Mouse (Mus musculus): ENCODE measurements around the gene Vps18.

Gene Vps18

DNA sequence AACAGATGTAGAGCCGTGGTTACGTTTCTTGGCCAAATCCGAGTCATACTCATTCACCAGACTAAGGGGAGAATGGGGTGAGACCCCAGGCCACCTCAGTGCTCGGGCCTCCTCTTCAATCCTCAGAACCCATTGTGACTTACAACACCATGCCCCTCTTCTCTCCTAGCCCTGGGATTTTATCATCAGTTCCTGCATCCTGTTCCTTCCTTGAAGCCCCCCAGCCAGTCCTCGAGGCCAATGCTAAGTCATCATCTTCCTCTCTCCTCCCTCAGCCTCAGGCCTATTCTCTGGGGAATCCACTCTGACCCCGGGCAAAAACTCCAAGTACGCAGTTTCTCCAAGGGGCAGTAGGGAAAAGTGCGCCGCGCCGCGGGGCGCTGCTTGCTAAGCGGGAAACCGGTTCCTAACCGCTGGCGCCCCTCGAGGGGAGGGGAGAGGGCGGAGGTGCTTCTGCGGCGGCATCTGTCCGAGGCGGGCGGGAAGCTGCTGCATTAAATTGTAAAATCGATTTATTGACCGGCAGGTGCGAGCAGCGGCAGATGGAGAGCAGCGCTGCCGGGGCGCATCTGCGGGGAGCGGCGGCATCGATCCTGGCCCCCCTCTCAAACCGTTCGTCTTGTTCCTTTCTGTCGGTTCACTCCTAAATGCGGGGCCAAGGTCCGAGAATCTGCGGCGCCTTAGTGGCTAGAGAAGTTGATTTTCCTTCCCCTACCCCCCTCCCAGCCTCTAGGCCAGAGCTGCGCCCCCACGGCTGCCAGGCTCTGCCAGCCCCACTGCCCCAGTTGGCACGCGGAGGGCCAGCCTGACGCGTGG is 33.4 kb downstream of the Vps18 start:
- DNase-seq (ENCODE audit: low read depth) = no peak

DNA sequence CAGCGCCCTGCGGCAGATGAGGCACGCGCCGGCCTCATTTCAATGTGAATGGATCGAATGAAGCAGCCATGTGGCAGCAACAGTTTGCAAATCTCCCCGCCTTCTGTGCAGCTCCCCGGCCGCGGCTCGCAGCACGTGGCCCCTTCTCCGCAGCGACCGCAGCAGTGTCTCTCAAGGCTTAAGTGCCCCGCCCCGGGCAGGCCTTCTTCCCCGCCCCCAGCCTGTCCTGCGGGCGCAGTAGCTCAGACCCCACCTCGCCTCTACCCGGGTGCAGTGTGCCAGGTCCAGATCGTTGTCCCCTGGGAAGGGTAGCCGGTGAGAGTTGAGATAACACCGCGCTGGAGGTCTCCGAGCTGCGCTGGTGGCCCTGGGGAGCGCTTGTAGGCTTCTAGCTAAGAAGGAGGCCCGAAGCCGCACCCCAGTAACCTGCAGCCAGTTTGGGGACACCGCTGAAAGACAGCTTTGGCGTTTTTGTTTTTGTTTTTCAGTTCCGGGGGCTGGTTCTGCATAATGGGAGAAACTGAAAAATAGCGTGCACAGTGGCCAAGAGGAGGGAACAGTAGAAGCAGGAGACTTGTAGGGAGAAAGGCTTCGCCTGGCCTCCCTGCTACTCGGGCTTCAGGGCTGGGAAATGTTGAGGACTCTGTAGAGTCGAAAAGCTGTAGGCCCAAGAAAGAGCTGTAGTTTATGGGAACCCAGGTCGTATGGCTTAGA is 34.2 kb downstream of the Vps18 start:
- DNase-seq (ENCODE audit: low read depth) = no peak

DNA sequence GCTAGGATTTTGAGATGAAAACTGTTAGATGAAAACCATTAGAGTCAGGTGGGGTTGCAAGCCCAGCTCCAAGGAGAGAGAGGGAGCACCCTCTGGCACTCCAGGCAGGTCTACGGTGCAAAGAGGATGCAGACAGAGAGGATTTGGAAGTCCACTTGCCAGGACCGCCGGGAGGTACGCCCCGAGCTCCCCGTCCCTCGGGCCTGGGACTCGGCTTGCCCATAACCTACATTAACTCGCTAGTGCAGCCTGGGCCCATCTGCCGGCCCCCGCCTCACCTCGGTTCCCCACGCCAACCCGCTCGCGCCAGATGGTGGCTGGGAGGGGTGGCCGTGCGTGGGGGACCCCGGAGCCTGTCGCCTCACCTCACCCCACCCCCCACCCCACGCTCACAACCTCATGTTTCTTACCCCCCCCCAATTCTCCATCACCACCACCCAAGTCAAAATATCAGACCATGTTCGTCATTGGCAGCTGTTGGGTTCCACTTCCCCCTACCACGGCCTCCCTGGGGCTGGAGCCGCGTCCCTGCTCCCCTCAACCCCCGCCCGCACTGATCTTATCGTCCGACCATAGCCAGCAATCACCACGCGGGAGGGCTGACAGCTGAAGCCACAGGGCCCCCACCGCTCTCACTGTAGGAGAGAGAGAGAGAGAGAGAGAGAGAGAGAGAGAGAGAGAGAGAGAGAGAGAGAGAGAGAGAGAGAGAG is 35.5 kb downstream of the Vps18 start:
- no peak for DNase-seq (ENCODE audit: low read depth)

DNA sequence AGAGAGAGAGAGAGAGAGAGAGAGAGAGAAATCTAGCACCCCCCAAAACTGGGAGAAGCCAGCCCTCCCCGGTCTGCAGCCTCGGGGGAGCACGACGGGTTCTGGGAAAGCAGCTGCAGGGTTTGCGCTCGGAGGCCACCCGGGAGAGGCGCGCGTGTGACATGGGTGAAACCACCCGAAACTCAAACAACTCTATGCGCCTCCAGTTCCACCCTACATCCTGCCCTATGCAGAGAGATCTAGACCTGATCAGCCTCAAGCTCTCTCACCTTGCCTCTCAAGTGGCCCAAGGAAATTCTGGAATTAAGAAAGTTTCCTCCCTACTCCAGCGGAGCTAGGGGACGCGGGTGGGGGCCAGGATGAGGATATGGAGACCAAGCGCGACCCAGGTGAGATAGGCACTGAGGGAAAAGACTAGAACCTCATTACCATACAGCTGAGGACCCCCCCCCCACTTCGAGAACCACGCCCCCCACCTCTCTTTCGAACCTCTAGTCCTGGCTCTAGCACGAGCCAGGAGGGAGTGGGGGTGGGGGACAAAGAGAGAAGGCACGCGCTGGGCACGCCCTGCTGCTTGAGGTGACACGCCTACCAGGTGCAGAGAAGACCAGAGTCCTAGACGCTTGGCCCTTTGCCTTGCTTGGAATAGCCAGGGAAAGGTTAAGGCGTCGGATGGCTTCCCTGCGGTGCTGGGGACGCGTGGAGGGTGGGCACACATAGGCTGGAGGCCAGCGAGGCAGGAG is 36.2 kb downstream of the Vps18 start:
- no peak for DNase-seq (ENCODE audit: low read depth)

DNA sequence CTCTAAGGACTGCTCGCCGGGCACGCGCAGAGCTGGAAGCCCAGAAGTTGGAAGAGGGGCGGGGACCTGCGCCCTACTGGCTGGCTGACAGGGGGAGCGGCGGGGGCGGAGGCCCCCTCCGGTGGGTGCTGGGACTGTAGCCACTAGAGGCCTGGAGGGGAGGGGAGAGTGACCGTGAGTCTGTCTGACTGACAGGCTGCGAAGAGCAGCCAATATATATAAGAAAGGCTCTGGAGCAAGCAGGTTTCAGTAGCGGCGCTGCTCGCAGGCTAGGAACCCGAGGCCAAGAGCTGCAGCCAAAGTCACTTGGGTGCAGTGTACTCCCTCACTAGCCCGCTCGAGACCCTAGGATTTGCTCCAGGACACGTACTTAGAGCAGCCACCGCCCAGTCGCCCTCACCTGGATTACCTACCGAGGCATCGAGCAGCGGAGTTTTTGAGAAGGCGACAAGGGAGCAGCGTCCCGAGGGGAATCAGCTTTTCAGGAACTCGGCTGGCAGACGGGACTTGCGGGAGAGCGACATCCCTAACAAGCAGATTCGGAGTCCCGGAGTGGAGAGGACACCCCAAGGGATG is 37.1 kb downstream of the Vps18 start, which contains the start of gene Dll4:
TSS of gene Dll4 (plus strand) at position 217 of the 576 bp plus-strand sequence.
- no peak for DNase-seq (ENCODE audit: low read depth)

DNA sequence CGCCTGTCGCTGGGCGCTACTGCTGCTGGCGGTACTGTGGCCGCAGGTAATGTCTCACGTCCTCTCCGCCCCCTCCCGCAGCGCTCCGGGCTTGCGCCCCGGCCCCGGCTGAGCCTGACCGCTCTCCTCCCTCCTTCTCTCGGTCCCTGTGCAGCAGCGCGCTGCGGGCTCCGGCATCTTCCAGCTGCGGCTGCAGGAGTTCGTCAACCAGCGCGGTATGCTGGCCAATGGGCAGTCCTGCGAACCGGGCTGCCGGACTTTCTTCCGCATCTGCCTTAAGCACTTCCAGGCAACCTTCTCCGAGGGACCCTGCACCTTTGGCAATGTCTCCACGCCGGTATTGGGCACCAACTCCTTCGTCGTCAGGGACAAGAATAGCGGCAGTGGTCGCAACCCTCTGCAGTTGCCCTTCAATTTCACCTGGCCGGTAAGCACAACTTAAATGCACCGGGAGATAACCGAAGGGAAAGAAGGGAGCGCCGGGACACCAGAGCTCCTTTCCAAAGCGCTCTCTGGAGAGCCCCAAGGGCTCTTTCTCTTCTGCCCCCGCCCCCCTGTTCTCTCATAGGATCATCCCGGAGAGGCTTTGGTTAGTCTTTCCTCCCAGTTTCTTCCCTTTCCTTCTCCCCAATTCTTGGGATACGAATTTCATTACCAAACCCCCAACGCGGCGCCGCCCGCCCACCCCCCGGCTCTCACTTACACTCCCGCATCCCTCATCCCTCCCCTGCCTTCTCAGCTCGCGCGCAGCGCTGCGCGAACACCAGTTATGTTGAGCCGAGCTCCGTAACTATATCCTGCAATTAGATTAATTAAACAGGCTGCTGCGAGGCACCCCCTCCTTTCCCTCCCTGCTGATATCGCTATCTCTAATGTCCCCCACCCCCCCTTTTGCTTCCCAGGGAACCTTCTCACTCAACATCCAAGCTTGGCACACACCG is 37.9 kb downstream of the Vps18 start:
- DNase-seq (ENCODE audit: low read depth) = no peak

DNA sequence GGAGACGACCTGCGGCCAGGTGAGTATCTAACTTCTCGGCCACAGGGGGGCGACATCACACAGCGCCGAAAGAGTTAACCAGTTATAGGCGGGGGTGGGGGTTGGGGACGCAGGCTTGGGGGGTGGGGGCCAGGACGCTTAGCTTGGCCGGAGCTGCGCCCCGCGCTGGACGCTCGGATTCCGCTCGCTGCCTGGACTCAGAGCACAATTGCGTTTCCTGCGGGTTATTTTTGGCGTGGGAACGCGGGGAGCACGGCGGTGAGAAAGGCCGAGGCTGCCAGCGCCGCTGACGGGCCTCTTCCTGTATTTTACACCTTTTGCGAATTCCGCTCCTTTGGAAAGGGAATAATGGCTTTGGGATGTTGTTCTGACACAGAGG is 38.6 kb downstream of the Vps18 start:
- peak; percentile 22 for DNase-seq (ENCODE audit: low read depth)

DNA sequence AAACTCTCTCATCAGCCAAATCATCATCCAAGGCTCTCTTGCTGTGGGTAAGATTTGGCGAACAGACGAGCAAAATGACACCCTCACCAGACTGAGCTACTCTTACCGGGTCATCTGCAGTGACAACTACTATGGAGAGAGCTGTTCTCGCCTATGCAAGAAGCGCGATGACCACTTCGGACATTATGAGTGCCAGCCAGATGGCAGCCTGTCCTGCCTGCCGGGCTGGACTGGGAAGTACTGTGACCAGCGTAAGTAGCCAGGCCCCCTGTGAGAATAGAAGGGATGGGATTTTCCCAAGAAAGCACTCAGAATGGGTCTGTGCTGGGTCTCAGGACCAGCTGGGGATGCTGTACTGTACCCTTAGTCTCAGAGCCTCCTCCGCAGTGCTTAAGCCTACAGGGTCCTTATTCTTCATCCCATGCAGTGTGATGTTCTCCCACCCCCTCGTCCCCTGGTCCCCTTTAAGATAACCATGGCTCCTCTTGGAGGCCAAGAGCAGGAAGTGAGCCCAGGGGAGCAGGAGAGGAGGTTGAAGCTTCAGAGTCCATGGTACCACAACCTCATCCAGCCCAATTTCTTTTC is 39.5 kb downstream of the Vps18 start:
- no peak for DNase-seq (ENCODE audit: low read depth)

DNA sequence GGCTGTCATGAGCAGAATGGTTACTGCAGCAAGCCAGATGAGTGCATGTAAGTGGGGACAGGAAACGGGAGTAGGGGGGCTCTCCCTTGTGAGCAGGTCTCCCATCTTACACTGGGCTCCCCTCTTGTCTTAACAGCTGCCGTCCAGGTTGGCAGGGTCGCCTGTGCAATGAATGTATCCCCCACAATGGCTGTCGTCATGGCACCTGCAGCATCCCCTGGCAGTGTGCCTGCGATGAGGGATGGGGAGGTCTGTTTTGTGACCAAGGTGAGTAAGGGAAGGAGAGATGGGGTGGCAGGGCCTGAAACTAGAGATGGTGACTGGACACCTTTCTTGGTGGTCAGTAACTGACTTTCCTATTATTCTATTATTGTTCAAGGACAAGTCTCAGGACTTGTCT is 40.0 kb downstream of the Vps18 start:
- DNase-seq (ENCODE audit: low read depth) = no peak

DNA sequence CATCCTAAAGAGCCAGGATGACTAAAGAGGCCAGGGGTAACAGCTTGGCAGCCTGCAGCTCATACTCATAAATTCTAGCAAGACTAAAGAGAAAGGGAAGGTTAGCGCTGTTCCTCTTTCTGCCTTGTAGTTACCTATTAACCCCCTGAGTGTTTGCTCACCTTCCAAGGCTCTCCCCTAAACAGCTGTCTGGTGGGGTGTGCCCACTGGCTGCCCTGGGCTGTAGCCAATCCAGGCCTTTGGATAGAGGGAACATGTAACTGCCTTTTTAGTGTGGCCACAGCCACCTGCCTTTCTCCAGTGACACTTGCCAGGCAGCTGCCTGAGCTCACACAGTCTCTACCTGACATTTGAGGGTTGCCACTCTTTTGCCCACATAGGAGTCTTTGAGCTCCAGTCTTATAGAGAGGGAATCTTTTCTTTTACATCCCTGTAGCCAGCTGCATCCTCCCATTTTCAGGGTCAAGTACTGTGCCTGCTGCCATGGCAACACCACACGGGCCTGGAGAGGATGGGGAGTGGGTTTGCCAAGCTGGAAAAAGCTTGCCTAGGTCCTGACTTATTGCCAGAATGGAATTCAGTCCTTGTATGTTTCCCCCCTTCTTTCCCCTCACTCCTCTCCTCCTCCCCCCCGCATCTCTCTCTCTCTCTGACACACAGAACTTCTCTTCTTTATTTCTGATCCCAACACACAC is 40.7 kb downstream of the Vps18 start:
- DNase-seq (ENCODE audit: low read depth) = no peak

DNA sequence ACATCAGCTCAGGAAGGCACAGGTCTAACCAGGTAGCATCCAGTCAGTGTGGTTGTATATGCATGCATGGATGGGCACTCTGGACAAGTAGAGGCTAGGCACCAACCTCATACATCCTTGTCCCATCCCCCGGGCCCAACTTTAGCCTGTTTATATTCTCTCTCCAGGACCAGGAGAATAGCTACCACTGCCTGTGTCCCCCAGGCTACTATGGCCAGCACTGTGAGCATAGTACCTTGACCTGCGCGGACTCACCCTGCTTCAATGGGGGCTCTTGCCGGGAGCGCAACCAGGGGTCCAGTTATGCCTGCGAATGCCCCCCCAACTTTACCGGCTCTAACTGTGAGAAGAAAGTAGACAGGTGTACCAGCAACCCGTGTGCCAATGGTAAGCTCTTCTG is 42.3 kb downstream of the Vps18 start:
- no peak for DNase-seq (ENCODE audit: low read depth)

DNA sequence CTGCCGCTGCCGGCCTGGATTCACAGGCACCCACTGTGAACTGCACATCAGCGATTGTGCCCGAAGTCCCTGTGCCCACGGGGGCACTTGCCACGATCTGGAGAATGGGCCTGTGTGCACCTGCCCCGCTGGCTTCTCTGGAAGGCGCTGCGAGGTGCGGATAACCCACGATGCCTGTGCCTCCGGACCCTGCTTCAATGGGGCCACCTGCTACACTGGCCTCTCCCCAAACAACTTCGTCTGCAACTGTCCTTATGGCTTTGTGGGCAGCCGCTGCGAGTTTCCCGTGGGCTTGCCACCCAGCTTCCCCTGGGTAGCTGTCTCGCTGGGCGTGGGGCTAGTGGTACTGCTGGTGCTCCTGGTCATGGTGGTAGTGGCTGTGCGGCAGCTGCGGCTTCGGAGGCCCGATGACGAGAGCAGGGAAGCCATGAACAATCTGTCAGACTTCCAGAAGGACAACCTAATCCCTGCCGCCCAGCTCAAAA is 43.7 kb downstream of the Vps18 start:
- no peak for DNase-seq (ENCODE audit: low read depth)

DNA sequence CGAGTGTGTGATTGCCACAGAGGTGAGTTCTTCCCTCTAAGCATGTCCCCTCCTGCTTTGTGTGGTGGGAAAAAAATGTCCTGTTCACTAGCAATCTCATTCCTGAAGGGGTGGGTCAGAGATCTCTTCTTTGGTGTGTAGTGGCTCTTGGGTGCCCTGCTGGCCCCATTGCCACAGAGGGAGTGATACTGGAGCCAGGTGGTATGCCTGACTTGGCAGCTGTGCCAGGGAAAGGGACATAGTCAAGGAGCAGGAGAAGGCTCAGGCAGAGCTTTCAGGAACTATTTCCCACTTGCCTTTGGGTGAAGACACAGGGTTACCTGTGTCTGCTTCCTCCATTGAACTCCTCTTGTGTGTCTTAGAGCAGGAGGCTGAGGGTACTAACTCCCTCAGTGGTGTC is 45.6 kb downstream of the Vps18 start:
- no peak for DNase-seq (ENCODE audit: low read depth)

DNA sequence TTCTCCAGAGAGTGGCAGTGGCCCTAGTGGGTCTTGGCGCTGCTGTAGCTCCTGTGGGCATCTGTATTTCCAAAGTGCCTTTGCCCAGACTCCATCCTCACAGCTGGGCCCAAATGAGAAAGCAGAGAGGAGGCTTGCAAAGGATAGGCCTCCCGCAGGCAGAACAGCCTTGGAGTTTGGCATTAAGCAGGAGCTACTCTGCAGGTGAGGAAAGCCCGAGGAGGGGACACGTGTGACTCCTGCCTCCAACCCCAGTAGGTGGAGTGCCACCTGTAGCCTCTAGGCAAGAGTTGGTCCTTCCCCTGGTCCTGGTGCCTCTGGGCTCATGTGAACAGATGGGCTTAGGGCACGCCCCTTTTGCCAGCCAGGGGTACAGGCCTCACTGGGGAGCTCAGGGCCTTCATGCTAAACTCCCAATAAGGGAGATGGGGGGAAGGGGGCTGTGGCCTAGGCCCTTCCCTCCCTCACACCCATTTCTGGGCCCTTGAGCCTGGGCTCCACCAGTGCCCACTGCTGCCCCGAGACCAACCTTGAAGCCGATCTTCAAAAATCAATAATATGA is 46.5 kb downstream of the Vps18 start:
- no peak for DNase-seq (ENCODE audit: low read depth)

DNA sequence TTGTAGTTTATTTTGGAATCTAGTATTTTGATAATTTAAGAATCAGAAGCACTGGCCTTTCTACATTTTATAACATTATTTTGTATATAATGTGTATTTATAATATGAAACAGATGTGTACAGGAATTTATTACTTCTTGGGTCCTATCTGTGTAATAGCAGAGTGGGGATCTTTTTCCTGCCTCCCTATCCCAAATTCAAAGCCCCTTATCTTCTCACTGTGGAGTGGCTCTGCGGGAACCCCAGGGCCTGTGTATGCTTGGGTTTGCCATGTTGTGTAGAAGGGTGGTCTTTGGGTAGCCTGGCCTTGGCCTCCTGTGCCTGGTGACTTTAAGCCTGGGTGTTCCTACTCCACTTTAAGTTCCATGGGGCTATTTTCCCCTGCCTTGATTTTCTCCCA is 47.0 kb downstream of the Vps18 start:
- no peak for DNase-seq (ENCODE audit: low read depth)

DNA sequence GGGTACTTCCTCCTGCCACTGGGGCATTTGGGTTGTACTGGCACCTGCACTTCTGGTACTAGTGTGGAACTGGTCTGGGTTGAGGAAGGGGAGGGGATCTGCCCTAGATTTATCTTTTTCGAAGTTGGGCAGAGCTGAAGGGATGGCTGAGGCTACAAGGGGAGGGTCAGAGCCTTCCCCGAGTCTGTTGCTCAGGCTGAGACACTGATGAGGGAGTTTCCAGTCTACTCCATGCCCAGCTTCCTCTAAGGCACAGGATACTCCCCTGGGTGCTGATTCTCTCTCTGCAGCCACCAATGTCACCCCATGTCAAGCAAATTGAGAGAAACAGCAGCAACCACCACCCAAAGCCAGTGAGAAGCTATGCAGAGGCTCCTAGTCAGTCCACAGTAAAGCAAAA is 47.5 kb downstream of the Vps18 start:
- no peak for DNase-seq (ENCODE audit: low read depth)

DNA sequence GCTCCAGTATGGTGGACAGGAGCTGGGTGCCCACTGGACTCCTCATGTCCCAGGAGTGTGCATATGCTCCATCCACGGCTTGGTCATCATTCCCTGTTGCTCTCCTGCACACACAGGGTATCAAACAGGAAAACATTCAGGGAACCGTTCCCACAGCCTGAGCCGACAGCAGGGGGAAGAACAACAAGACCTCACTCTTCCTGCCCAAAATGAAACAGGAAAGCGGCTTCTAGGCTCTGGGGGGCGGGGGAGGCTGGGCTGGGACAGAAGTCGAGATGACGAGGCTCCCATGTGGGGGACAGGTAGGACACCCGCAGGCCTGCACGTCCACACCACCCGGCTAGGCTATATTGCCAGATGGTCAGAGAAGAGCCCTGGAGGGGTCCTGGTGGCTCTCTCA is 47.9 kb downstream of the Vps18 start:
- no peak for DNase-seq (ENCODE audit: low read depth)

DNA sequence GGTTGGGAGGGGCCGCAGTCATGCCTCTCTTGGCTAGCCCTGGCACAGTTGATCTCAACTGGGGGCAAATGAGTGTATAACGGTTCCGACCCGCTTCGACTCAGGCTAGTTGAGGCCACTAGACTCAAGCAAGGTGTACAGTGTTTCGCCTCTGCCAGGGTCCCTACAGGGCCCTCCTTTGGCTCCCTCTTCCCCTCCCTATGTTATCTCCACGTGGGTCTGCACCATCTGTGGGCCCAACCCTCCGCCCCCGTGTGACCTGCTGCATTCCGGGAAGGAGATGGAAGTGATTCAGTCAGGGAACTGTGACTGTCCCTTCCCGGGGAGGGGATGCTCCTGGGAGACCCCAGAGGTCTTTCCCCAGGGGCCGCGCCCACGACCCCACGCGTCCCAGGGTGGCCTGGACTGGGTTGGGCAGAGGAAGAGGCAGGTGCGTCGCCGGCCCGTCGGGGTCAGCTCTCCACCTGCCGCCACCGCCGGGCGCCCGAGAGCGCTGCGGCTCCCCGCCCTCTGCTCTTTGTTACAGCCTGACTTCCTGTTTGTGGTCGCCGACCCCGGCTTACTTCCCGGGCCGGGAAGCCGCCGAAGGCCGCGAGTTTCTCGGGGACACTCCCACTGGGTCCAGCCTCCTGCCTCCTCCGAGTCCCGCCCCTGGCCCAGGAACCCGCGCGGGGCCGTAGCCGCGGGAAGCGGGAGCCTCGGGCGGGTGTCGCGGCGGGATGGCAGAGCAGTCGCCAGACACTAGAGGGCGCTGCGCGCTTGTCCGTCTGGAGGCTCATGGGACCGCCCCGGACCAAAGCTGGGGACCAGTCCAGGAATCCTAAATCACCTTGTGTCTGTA is 49.1 kb downstream of the Vps18 start:
- DNase-seq (ENCODE audit: low read depth) = peak; percentile 90

Measured in NIH3T3 (cell line).